Mouse (Mus musculus): ENCODE measurements around the gene Lmna. TPM values are rescaled to one million over a fixed set of nuclear protein-coding genes. Genes with fewer than 3 reads are reported as not detected.

Gene Lmna
- polyA plus RNA-seq, 1 experiment from 2014 or later, result 27.6 TPM

GRCm38 (mm10) chr3:88486887-88487286, 22.9 kb downstream of the Lmna start:
- Histone ChIP-seq H3K4me3 (no peak overlapping the region), H3K9me3 (no peaks in the 10 kb centered on the region), H3K27me3 (replicated peaks) (peaks cover 57% of the 10 kb centered on the region), H3K4me2 (replicated peaks) (no peak overlapping the region), H3K4me1 (peaks cover 6% of the 10 kb centered on the region), H3K9ac (no peak overlapping the region), H3K27ac (no peak overlapping the region), H3K36me3 (peaks cover 6% of the 10 kb centered on the region; the same call in 1 of the 2 replicates)
- 69% methylated on average over 4 of the region's 4 CpGs for WGBS
- ATAC-seq (ENCODE audit: low FRiP score, low read depth), result no peak

- no peak overlapping the region for H3K4me3 ChIP-seq
- no peak overlapping the region for H3K9ac ChIP-seq
- H3K36me3 ChIP-seq, result peaks cover 6% of the 10 kb centered on the region; the same call in 1 of the 2 replicates
- WGBS, result 67% methylated on average over 5 of the region's 5 CpGs
- no peaks in the 10 kb centered on the region for H3K9me3 ChIP-seq
- no peak overlapping the region for H3K27ac ChIP-seq
- ATAC-seq (ENCODE audit: low FRiP score, low read depth), result no peak
- no peak overlapping the region for H3K4me2 ChIP-seq (replicated peaks)
- peaks cover 6% of the 10 kb centered on the region for H3K4me1 ChIP-seq
- H3K27me3 ChIP-seq (replicated peaks), result peaks cover 58% of the 10 kb centered on the region
Measured at GRCm38 (mm10) chr3:88486043-88486442, 23.7 kb downstream of the Lmna start.

- Histone ChIP-seq H3K4me1 (peaks cover 6% of the 10 kb centered on the region), H3K27me3 (replicated peaks) (peaks cover 58% of the 10 kb centered on the region), H3K27ac (no peak overlapping the region), H3K36me3 (peaks cover 6% of the 10 kb centered on the region; the same call in 1 of the 2 replicates), H3K4me3 (peak overlapping the region; percentile 17; the same call in 1 of the 2 replicates), H3K9me3 (no peaks in the 10 kb centered on the region), H3K4me2 (replicated peaks) (peak overlapping the region; percentile 56), H3K9ac (peak overlapping the region; percentile 35; the same call in 1 of the 2 replicates)
- WGBS, result 10% methylated on average over 39 of the region's 39 CpGs
- no peak for ATAC-seq (ENCODE audit: low FRiP score, low read depth)
Measured at GRCm38 (mm10) chr3:88484597-88485316, 25.0 kb downstream of the Lmna start.

GRCm38 (mm10) chr3:88483621-88484020, 26.1 kb downstream of the Lmna start:
- no peak overlapping the region for H3K4me3 ChIP-seq
- H3K27ac ChIP-seq, result no peak overlapping the region
- peaks cover 58% of the 10 kb centered on the region for H3K27me3 ChIP-seq (replicated peaks)
- H3K9ac ChIP-seq, result no peak overlapping the region
- peak; percentile 34; the same call in 1 of the 2 replicates for ATAC-seq (ENCODE audit: low FRiP score, low read depth)
- H3K36me3 ChIP-seq, result peaks cover 6% of the 10 kb centered on the region; the same call in 1 of the 2 replicates
- H3K9me3 ChIP-seq, result no peaks in the 10 kb centered on the region
- WGBS, result 2% methylated on average over 5 of the region's 5 CpGs
- H3K4me2 ChIP-seq (replicated peaks), result no peak overlapping the region
- H3K4me1 ChIP-seq, result peaks cover 6% of the 10 kb centered on the region

- no peak; the same call in 1 of the 2 replicates for ATAC-seq (ENCODE audit: low FRiP score, low read depth)
- 74% methylated on average over 8 of the region's 8 CpGs for WGBS
- peaks cover 58% of the 10 kb centered on the region for H3K27me3 ChIP-seq (replicated peaks)
Measured at GRCm38 (mm10) chr3:88483141-88483540, 26.6 kb downstream of the Lmna start.

GRCm38 (mm10) chr3:88482336-88482735, 27.4 kb downstream of the Lmna start:
- Histone ChIP-seq H3K9me3 (no peaks in the 10 kb centered on the region), H3K27me3 (replicated peaks) (peaks cover 55% of the 10 kb centered on the region), H3K9ac (no peak overlapping the region), H3K4me1 (peaks cover 6% of the 10 kb centered on the region), H3K36me3 (peaks cover 6% of the 10 kb centered on the region; the same call in 1 of the 2 replicates), H3K27ac (no peak overlapping the region), H3K4me3 (no peak overlapping the region), H3K4me2 (replicated peaks) (no peak overlapping the region)
- no peak for ATAC-seq (ENCODE audit: low FRiP score, low read depth)
- WGBS, result 25% methylated on average over 18 of the region's 18 CpGs

More at GRCm38 (mm10) chr3:88483141-88483540, 26.6 kb downstream of the Lmna start:
- peaks cover 6% of the 10 kb centered on the region; the same call in 1 of the 2 replicates for H3K36me3 ChIP-seq
- no peak overlapping the region for H3K27ac ChIP-seq
- no peaks in the 10 kb centered on the region for H3K9me3 ChIP-seq
- H3K4me2 ChIP-seq (replicated peaks), result no peak overlapping the region
- H3K4me1 ChIP-seq, result peaks cover 6% of the 10 kb centered on the region
- H3K4me3 ChIP-seq, result no peak overlapping the region
- H3K9ac ChIP-seq, result no peak overlapping the region

- Histone ChIP-seq H3K4me2 (replicated peaks) (no peak overlapping the region), H3K4me1 (peaks cover 6% of the 10 kb centered on the region), H3K36me3 (peaks cover 6% of the 10 kb centered on the region; the same call in 1 of the 2 replicates), H3K27me3 (replicated peaks) (peaks cover 46% of the 10 kb centered on the region), H3K9ac (no peak overlapping the region), H3K9me3 (no peaks in the 10 kb centered on the region), H3K4me3 (no peak overlapping the region), H3K27ac (no peak overlapping the region)
- no peak for ATAC-seq (ENCODE audit: low FRiP score, low read depth)
- WGBS, result 59% methylated on average over 8 of the region's 8 CpGs
Measured at GRCm38 (mm10) chr3:88481372-88482040, 28.2 kb downstream of the Lmna start.

- ATAC-seq (ENCODE audit: low FRiP score, low read depth), result no peak
Measured at GRCm38 (mm10) chr3:88480679-88481078, 29.1 kb downstream of the Lmna start.

GRCm38 (mm10) chr3:88479828-88480227, 29.9 kb downstream of the Lmna start:
- H3K9me3 ChIP-seq, result no peaks in the 10 kb centered on the region
- no peak overlapping the region for H3K9ac ChIP-seq
- H3K27me3 ChIP-seq (replicated peaks), result peaks cover 30% of the 10 kb centered on the region
- no peak for ATAC-seq (ENCODE audit: low FRiP score, low read depth)
- H3K4me2 ChIP-seq (replicated peaks), result no peak overlapping the region
- WGBS, result 85% methylated on average over 4 of the region's 4 CpGs
- H3K27ac ChIP-seq, result no peak overlapping the region
- peaks cover 4% of the 10 kb centered on the region for H3K4me1 ChIP-seq
- H3K4me3 ChIP-seq, result no peak overlapping the region
- H3K36me3 ChIP-seq, result no peaks in the 10 kb centered on the region

More at GRCm38 (mm10) chr3:88480679-88481078, 29.1 kb downstream of the Lmna start:
- H3K36me3 ChIP-seq, result 0 out of 2 replicates have a peak, but pooled peaks cover 1% of the 10 kb centered on the region
- peaks cover 38% of the 10 kb centered on the region for H3K27me3 ChIP-seq (replicated peaks)
- 86% methylated on average over 5 of the region's 5 CpGs for WGBS
- H3K4me3 ChIP-seq, result no peak overlapping the region
- H3K9ac ChIP-seq, result no peak overlapping the region
- H3K4me1 ChIP-seq, result peaks cover 6% of the 10 kb centered on the region
- H3K9me3 ChIP-seq, result no peaks in the 10 kb centered on the region
- no peak overlapping the region for H3K4me2 ChIP-seq (replicated peaks)
- H3K27ac ChIP-seq, result no peak overlapping the region

- no peak overlapping the region for H3K4me2 ChIP-seq (replicated peaks)
- no peak overlapping the region for H3K9ac ChIP-seq
- WGBS, result 65% methylated on average over 3 of the region's 3 CpGs
- H3K4me1 ChIP-seq, result no peaks in the 10 kb centered on the region
- no peaks in the 10 kb centered on the region for H3K36me3 ChIP-seq
- no peak for ATAC-seq (ENCODE audit: low FRiP score, low read depth)
- H3K27ac ChIP-seq, result no peak overlapping the region
- H3K4me3 ChIP-seq, result no peak overlapping the region
- H3K27me3 ChIP-seq (replicated peaks), result peaks cover 23% of the 10 kb centered on the region
- H3K9me3 ChIP-seq, result no peaks in the 10 kb centered on the region
Measured at GRCm38 (mm10) chr3:88479163-88479562, 30.6 kb downstream of the Lmna start.

- ATAC-seq (ENCODE audit: low FRiP score, low read depth), result 0 out of 2 replicates have a peak, but pooled peaks have one; percentile 25
- H3K4me3 ChIP-seq, result no peak overlapping the region
Measured at GRCm38 (mm10) chr3:88477735-88478134, 32.0 kb downstream of the Lmna start.

GRCm38 (mm10) chr3:88476403-88476802, 33.4 kb downstream of the Lmna start:
- no peak overlapping the region for H3K4me3 ChIP-seq
- no peaks in the 10 kb centered on the region for H3K9me3 ChIP-seq
- no peak for ATAC-seq (ENCODE audit: low FRiP score, low read depth)
- no peak overlapping the region for H3K27ac ChIP-seq
- H3K36me3 ChIP-seq, result no peaks in the 10 kb centered on the region
- H3K4me1 ChIP-seq, result no peaks in the 10 kb centered on the region
- H3K27me3 ChIP-seq (replicated peaks), result no peaks in the 10 kb centered on the region
- H3K9ac ChIP-seq, result no peak overlapping the region
- WGBS, result 68% methylated on average over 6 of the region's 6 CpGs
- no peak overlapping the region for H3K4me2 ChIP-seq (replicated peaks)

More at GRCm38 (mm10) chr3:88477735-88478134, 32.0 kb downstream of the Lmna start:
- Histone ChIP-seq H3K9ac (no peak overlapping the region), H3K36me3 (no peaks in the 10 kb centered on the region), H3K27ac (no peak overlapping the region), H3K27me3 (replicated peaks) (peaks cover 9% of the 10 kb centered on the region), H3K4me1 (no peaks in the 10 kb centered on the region), H3K4me2 (replicated peaks) (no peak overlapping the region), H3K9me3 (no peaks in the 10 kb centered on the region)
- 2% methylated on average over 8 of the region's 8 CpGs for WGBS

Measured in neural tube, embryonic 12.5 days (tissue).